Mouse (Mus musculus) embryonic facial prominence, embryonic 11.5 days (tissue): ENCODE data around the gene Dab1. TPM values are rescaled to one million over a fixed set of nuclear protein-coding genes. Genes with fewer than 3 reads are reported as not detected.
A peak's percentile ranks its signal among the peaks of the same experiment; 100 is the strongest.

Experiments used
- ATAC-seq: fragments of 200-750 bp; cut with Nextera tagmentation; replicated peaks from 2 replicates; pipeline ENCODE4 v1.8.0; 2017; ENCODE audit warnings: low read depth; ENCODE audit not compliant: insufficient number of reproducible peaks, low FRiP score, low TSS enrichment
- DNase-seq: peaks from one replicate; pipeline ENCODE4 v3.0.0-alpha.2; 2015; ENCODE audit warnings: low spot score
- H3K27ac ChIP-seq: fragments of 300-500 bp; sonication (generic); replicated peaks from 2 replicates; pipeline ENCODE4 v1.5.1; 2014; ENCODE audit warnings: mild to moderate bottlenecking, low read depth, low read length, control low read depth
- H3K27me3 ChIP-seq: fragments of 300-500 bp; sonication (generic); 2 replicates; pipeline ENCODE4 v1.6.1; 2014; ENCODE audit warnings: mild to moderate bottlenecking, low read length, moderate library complexity, mixed read lengths; ENCODE audit not compliant: control insufficient read depth, insufficient read depth
- H3K36me3 ChIP-seq: fragments of 300-500 bp; sonication (generic); replicated peaks from 2 replicates; pipeline ENCODE4 v1.6.1; 2014; ENCODE audit warnings: low read depth, mild to moderate bottlenecking, low read length, moderate library complexity, mixed read lengths; ENCODE audit not compliant: control insufficient read depth, insufficient read depth
- H3K4me1 ChIP-seq: fragments of 300-500 bp; sonication (generic); 2 replicates; pipeline ENCODE4 v1.6.1; 2014; ENCODE audit warnings: low read length, mixed read lengths; ENCODE audit not compliant: control insufficient read depth, insufficient read depth
- H3K4me2 ChIP-seq: fragments of 300-500 bp; sonication (generic); 2 replicates; pipeline ENCODE4 v1.6.1; 2014; ENCODE audit warnings: low read depth, mild to moderate bottlenecking, control low read depth, low read length, moderate library complexity
- H3K4me3 ChIP-seq: fragments of 300-500 bp; sonication (generic); 2 replicates; pipeline ENCODE4 v1.5.1; 2014; ENCODE audit warnings: low read depth, low read length, control low read depth
- H3K9ac ChIP-seq: fragments of 300-500 bp; sonication (generic); replicated peaks from 2 replicates; pipeline ENCODE4 v1.6.1; 2014; ENCODE audit warnings: mild to moderate bottlenecking, control low read depth, low read length
- H3K9me3 ChIP-seq: fragments of 300-500 bp; sonication (generic); replicated peaks from 2 replicates; pipeline ENCODE4 v1.6.1; 2016; ENCODE audit warnings: mild to moderate bottlenecking, low read length, inconsistent platforms, mixed read lengths; ENCODE audit not compliant: control insufficient read depth
- WGBS: fragments of 180-500 bp; shearing (Covaris S2); extraction: QIAGEN DNeasy Blood & Tissue Kit; methylation state at CpG from one replicate; pipeline ENCODE4 v1.1.7; 2014; 5-methylcytosine and 5-hydroxymethylcytosine counted together
- polyA plus RNA-seq: library from polyadenylated mRNA; unstranded; fragments of >200 nt; fragmentation: Nextera tagmentation; extraction: Ambion mirVana; gene quantifications from 2 replicates; pipeline ENCODE4 v1.2.1, GENCODE M21; 2014

Gene Dab1
- polyA plus RNA-seq, 1 experiment from 2014 or later, result 17.6 TPM

DNA sequence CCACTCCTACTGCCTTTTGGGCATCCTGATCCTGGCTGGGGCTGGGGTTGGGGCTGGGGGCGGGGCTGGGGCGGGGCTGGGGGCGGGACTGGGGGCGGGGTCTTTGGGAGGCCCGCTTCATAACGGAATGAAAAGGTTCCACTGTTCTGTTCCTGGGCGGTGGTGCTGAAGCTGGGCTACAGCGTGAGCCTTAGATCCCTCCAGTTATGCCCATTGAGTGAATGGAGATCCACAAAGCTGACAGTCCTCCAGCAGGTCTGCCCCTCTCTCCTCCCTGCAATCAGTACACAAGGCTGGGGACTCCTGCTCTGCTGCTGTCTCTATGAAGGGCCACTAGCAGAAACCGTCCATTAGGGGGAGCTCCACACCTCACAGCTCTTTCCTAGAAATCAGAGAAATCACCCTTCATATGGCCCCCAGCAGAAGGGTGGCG is 895.4 kb downstream of the Dab1 start:
- ATAC-seq (0 out of 2 replicates have a peak, but pooled peaks have one; percentile 44), DNase-seq (peak; percentile 72)
- peak overlapping the region; percentile 21 for H3K4me2 ChIP-seq
- no peaks in the 10 kb centered on the region for H3K9me3 ChIP-seq
- no peaks in the 10 kb centered on the region for H3K36me3 ChIP-seq
- no peak overlapping the region for H3K4me3 ChIP-seq
- H3K4me1 ChIP-seq, result no peaks in the 10 kb centered on the region
- no peak overlapping the region for H3K27ac ChIP-seq
- H3K27me3 ChIP-seq, result no peaks in the 10 kb centered on the region
- no peak overlapping the region for H3K9ac ChIP-seq
- WGBS, result 4% methylated on average over 10 of the region's 10 CpGs

GRCm38 (mm10) chr4:104515681-104516080 is 896.5 kb downstream of the Dab1 start:
- no peak for ATAC-seq
- Histone ChIP-seq H3K4me1 (no peaks in the 10 kb centered on the region), H3K9ac (no peak overlapping the region), H3K27me3 (no peaks in the 10 kb centered on the region), H3K9me3 (no peaks in the 10 kb centered on the region), H3K4me3 (no peak overlapping the region), H3K4me2 (no peak overlapping the region), H3K36me3 (no peaks in the 10 kb centered on the region), H3K27ac (no peak overlapping the region)
- WGBS, result 67% methylated on average over 5 of the region's 5 CpGs
- no peak for DNase-seq

- H3K4me3 ChIP-seq, result no peak overlapping the region
These were observed 903.2 kb downstream of the Dab1 start for GRCm38 (mm10) chr4:104522324-104522723.

GRCm38 (mm10) chr4:104523776-104524175 is 904.6 kb downstream of the Dab1 start:
- H3K4me2 ChIP-seq, result no peak overlapping the region
- H3K9me3 ChIP-seq, result no peaks in the 10 kb centered on the region
- no peaks in the 10 kb centered on the region for H3K4me1 ChIP-seq
- no peak overlapping the region for H3K9ac ChIP-seq
- WGBS, result 87% methylated on average over 7 of the region's 7 CpGs
- no peak overlapping the region for H3K4me3 ChIP-seq
- H3K27ac ChIP-seq, result no peak overlapping the region
- no peaks in the 10 kb centered on the region for H3K27me3 ChIP-seq
- DNase-seq (no peak), ATAC-seq (no peak)
- H3K36me3 ChIP-seq, result no peaks in the 10 kb centered on the region

More at GRCm38 (mm10) chr4:104522324-104522723, 903.2 kb downstream of the Dab1 start:
- Histone ChIP-seq H3K36me3 (no peaks in the 10 kb centered on the region), H3K9me3 (no peaks in the 10 kb centered on the region), H3K27ac (no peak overlapping the region), H3K4me1 (no peaks in the 10 kb centered on the region), H3K9ac (no peak overlapping the region), H3K27me3 (no peaks in the 10 kb centered on the region), H3K4me2 (no peak overlapping the region)
- ATAC-seq (no peak), DNase-seq (no peak)
- WGBS, result 68% methylated on average over 8 of the region's 8 CpGs

- Histone ChIP-seq H3K27me3 (no peaks in the 10 kb centered on the region), H3K4me3 (no peak overlapping the region), H3K27ac (no peak overlapping the region), H3K4me2 (no peak overlapping the region), H3K36me3 (no peaks in the 10 kb centered on the region), H3K4me1 (no peaks in the 10 kb centered on the region), H3K9me3 (no peaks in the 10 kb centered on the region), H3K9ac (no peak overlapping the region)
- no peak for DNase-seq
- ATAC-seq, result no peak
- WGBS, result 90% methylated on average over 4 of the region's 4 CpGs
These were observed 910.9 kb downstream of the Dab1 start for GRCm38 (mm10) chr4:104529905-104530646.

- Histone ChIP-seq H3K27ac (no peak overlapping the region), H3K4me1 (no peaks in the 10 kb centered on the region), H3K4me3 (no peak overlapping the region), H3K9me3 (no peaks in the 10 kb centered on the region), H3K27me3 (no peaks in the 10 kb centered on the region), H3K4me2 (no peak overlapping the region), H3K9ac (no peak overlapping the region), H3K36me3 (no peaks in the 10 kb centered on the region)
- ATAC-seq, result no peak
- no peak for DNase-seq
- WGBS, result 84% methylated on average over 4 of the region's 4 CpGs
These were observed 913.7 kb downstream of the Dab1 start for GRCm38 (mm10) chr4:104532846-104533245.

DNA sequence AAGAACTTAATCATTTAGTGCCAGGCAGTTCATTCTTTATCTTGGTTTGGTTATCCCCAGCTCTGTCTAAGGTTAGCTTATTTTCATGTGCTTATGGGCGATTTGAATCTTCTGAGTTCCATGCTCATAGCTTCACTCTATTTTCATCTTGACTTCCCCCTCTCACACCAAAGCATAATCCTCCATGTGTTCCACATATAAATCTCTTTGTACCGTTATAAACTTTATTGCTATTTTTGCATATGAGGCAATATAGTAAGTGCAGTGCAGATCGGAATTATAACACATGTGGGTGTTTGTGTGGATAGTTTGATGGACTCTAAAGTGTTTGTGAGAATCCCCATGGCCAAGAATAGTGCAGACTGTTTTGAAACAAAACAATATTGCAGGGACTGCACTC is 919.3 kb downstream of the Dab1 start:
- no peaks in the 10 kb centered on the region for H3K9me3 ChIP-seq
- H3K27ac ChIP-seq, result no peak overlapping the region
- no peaks in the 10 kb centered on the region for H3K27me3 ChIP-seq
- no peak overlapping the region for H3K4me2 ChIP-seq
- ATAC-seq (no peak), DNase-seq (no peak)
- no peaks in the 10 kb centered on the region for H3K4me1 ChIP-seq
- no peak overlapping the region for H3K4me3 ChIP-seq
- WGBS, result 80% methylated on average over 3 of the region's 3 CpGs
- H3K36me3 ChIP-seq, result no peaks in the 10 kb centered on the region
- H3K9ac ChIP-seq, result no peak overlapping the region

DNA sequence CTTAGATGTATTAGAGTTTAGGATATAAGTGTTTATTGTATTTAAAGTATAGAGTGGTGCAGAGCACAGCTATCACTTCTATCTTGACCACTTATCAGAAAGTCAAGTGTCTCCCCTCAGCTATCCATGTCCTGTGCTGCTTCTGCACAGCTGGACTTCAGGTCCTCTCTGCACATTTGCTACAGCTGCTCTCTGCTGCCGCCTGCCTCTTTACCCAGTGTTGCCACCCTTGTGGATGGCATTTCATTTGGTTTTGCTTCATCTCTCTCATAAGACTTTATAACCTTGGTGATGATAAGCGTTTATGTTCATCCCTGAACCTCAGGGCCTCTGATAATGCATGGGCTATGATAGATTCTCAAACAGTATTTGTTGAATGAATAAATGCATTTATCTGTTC is 919.9 kb downstream of the Dab1 start:
- 75% methylated on average over 2 of the region's 2 CpGs for WGBS
- no peak for ATAC-seq
- Histone ChIP-seq H3K4me2 (no peak overlapping the region), H3K27ac (no peak overlapping the region), H3K9me3 (no peaks in the 10 kb centered on the region), H3K4me1 (no peaks in the 10 kb centered on the region), H3K9ac (no peak overlapping the region), H3K36me3 (no peaks in the 10 kb centered on the region), H3K27me3 (no peaks in the 10 kb centered on the region), H3K4me3 (no peak overlapping the region)
- DNase-seq, result no peak
